Mouse (Mus musculus): ENCODE measurements at regions not wholly inside any gene's neighbourhood (a gene's known extent, or its start where the extent isn't known, plus 50 kb on each side); places are given as distances from the start of the nearest gene placed in this dataset.

DNA sequence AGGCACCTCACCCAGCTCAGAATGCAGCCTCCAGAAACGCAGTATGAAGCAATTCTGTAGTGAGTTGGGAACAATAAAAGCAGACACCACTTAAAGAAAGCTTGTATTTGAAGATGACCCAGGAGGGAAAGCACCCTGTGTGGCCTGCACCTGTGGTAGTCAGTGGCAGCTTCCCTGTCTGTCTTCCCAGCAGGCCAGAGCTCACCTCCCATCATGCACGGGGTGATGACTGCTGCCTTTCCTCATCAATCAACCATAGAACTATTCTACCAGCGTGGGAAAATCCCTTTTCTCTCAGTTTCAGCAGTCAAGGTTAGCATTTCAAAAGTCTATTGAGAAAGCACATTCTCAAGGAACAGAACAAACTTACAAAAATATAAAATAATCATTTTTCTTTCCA lies 160.0 kb downstream of the Cog6 start:
- Histone ChIP-seq H3K27ac (no peak overlapping the region), H3K4me1 (no peaks in the 10 kb centered on the region), H3K36me3 (no peaks in the 10 kb centered on the region), H3K4me3 (replicated peaks) (no peak overlapping the region), H3K9ac (no peak overlapping the region), H3K27me3 (replicated peaks) (no peaks in the 10 kb centered on the region), H3K4me2 (no peak overlapping the region), H3K9me3 (no peaks in the 10 kb centered on the region)
- ATAC-seq (ENCODE audit: insufficient read depth, low FRiP score, low read depth), result no peak
- 42% methylated on average over 3 of the region's 3 CpGs for WGBS

DNA sequence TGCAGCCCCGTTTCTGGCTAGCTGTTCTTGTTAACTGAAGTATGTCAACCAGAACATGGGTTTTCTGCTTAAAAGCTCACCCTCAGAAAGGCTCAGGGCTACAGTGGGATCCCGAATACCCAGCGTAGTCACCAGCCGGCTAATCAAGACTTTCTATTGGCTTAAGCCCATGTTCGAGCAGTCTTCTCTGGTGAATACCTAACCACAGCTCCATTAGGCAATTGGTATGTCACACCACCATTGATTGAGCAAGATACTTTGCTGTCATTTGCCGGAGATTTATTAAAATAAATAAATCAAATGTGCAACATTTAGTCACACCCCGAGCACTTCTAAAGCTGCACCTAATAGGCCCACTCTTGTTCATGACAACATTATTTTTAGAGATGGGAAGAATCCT lies 162.5 kb downstream of the Cog6 start:
- Histone ChIP-seq H3K9ac (no peak overlapping the region), H3K27ac (no peak overlapping the region), H3K4me2 (no peak overlapping the region), H3K36me3 (no peaks in the 10 kb centered on the region), H3K4me3 (replicated peaks) (no peak overlapping the region), H3K27me3 (replicated peaks) (no peaks in the 10 kb centered on the region), H3K4me1 (no peaks in the 10 kb centered on the region), H3K9me3 (no peaks in the 10 kb centered on the region)
- no peak for ATAC-seq (ENCODE audit: insufficient read depth, low FRiP score, low read depth)
- 88% methylated on average over 7 of the region's 7 CpGs for WGBS

DNA sequence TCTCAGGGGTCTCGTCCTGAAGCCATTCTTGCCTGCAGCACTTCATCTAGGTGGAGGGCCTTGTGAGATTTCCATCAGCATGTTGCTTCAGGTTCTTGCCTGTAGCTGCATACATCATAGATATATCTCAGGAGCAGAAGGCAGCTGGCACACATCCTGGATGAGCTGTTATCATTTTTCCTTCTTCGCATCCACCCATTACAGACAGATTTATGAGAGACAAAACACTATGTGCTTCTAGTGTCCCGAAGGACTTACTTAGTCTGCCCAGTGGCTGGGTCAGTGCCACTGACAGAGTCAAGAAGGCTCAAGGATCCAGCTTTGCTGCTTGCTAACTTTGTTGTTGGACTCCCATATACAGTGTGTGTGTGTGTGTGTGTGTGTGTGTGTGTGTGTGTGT lies 163.9 kb downstream of the Cog6 start:
- ATAC-seq (ENCODE audit: insufficient read depth, low FRiP score, low read depth), result no peak
- WGBS, result 79% methylated on average over 3 of the region's 3 CpGs

DNA sequence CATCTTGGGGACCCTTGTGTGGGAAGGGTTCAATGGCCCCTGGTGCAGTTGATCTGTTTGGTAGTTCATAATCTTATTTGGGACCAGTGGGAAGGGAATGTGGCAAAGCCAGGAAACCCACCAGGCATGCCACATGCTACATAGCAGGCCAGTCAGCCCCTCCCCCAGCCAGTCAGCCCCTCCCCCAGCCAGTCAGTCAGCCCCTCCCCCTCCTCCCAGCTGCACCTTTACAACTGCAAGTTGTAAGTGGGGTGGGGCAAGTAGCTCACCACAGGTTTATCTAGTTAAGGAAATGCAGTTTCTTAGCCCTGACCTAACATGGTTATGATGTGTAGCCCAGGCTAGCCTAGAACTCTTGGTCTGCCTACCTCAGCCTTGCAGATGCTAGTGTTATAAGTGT lies 171.9 kb downstream of the Cog6 start:
- no peaks in the 10 kb centered on the region for H3K4me1 ChIP-seq
- no peaks in the 10 kb centered on the region for H3K27me3 ChIP-seq (replicated peaks)
- no peaks in the 10 kb centered on the region for H3K36me3 ChIP-seq
- H3K4me3 ChIP-seq (replicated peaks), result no peak overlapping the region
- H3K9me3 ChIP-seq, result no peaks in the 10 kb centered on the region
- ATAC-seq (ENCODE audit: insufficient read depth, low FRiP score, low read depth), result no peak
- no peak overlapping the region for H3K27ac ChIP-seq
- no peak overlapping the region for H3K9ac ChIP-seq
- H3K4me2 ChIP-seq, result no peak overlapping the region

More for the DNA sequence above, 163.9 kb downstream of the Cog6 start:
- Histone ChIP-seq H3K27me3 (replicated peaks) (no peaks in the 10 kb centered on the region), H3K9me3 (no peaks in the 10 kb centered on the region), H3K4me1 (no peaks in the 10 kb centered on the region), H3K4me2 (no peak overlapping the region), H3K27ac (no peak overlapping the region), H3K36me3 (no peaks in the 10 kb centered on the region), H3K4me3 (replicated peaks) (no peak overlapping the region), H3K9ac (no peak overlapping the region)

DNA sequence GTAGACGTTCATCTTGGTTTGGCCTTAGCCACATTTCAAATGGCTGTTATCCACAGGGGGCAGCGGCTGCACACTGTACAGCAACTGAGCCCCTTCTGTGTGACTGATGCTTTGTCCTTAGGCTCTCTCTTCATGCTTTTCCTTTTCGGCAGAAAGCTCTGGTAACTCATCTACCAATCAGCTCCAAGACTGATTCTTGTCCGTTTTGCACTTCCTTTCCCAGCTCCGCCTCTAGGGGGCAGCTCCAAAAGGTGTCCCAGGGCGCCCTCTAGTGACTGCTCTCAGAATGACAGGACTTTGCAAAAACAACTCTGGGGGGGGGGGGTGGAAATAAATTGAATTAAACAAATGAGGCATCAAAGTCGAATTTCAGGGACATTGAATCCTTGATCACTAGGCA lies 173.0 kb downstream of the Cog6 start:
- Histone ChIP-seq H3K9ac (no peak overlapping the region), H3K4me2 (no peak overlapping the region), H3K4me3 (replicated peaks) (no peak overlapping the region), H3K27ac (no peak overlapping the region), H3K36me3 (no peaks in the 10 kb centered on the region), H3K9me3 (no peaks in the 10 kb centered on the region), H3K4me1 (no peaks in the 10 kb centered on the region), H3K27me3 (replicated peaks) (no peaks in the 10 kb centered on the region)
- 33% methylated on average over 7 of the region's 7 CpGs for WGBS
- ATAC-seq (ENCODE audit: insufficient read depth, low FRiP score, low read depth), result no peak

DNA sequence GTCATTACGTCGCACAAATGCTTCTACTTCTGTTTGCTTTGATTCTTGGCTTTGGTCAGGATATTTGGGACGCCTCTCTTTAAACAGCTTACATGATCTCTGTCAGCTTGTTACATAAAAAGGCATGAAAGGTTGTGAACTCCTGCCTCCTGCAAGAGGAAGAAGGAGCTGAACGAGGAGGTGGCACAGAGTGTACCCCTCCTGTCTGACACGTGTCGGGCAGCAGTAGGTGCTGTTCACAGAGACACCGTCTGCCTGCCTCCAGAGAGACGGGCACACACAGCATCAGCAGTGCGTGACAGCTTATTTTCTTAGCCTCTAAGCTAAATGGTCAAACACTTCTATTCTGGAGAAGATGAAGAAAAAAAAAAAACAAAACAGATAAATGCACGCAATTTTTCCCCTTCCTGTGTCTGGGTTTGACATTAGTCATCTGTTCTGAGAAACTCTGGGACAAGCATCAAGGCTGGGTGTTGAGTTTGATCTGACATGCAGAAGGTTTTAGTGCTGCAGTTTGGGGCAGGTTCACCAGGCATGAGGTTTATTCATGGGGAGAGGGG lies 174.1 kb downstream of the Cog6 start:
- H3K4me2 ChIP-seq, result no peak overlapping the region
- no peaks in the 10 kb centered on the region for H3K27me3 ChIP-seq (replicated peaks)
- H3K9me3 ChIP-seq, result no peaks in the 10 kb centered on the region
- WGBS, result 64% methylated on average over 10 of the region's 10 CpGs
- no peak overlapping the region for H3K27ac ChIP-seq
- H3K4me1 ChIP-seq, result no peaks in the 10 kb centered on the region
- H3K9ac ChIP-seq, result no peak overlapping the region
- H3K36me3 ChIP-seq, result no peaks in the 10 kb centered on the region
- no peak for ATAC-seq (ENCODE audit: insufficient read depth, low FRiP score, low read depth)
- H3K4me3 ChIP-seq (replicated peaks), result no peak overlapping the region

DNA sequence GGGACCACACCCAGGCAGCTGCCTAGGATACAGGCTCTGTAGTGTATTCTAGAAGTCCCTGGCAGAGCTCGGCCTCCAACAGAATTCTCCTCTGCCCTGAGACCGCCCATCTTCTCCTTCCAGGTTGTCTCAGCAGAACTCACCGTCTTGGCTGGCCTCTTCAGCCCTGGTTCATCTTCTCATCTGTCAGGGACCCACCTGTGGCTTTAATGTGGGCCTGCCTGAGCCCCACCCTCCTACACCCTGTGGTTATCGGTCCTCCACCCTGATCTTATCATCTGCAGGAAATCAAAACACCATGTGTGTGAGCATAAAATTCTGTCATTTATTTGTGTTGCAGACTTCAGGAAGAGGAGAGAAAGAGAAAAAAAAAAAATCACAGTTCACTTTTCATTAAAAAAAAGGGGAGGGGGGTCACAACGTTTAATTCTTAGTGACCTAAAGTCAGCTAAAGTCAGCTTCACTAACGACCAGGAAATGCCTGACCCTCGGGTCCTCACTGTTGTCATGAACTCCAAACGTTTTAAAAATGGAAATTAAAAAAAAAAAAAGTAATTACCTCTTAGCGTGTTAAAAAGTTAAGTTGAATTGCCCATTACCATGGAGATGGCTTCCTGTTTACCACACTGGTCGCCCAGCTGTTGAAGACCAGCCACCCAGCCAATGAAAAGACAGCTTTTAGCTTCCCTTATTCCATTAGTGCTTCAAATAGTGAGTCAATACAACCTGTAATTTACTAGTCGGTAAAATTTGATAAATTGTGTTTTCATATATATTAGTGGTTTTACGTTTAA lies 176.7 kb downstream of the Cog6 start:
- WGBS, result 37% methylated on average over 12 of the region's 12 CpGs
- Histone ChIP-seq H3K9ac (no peak overlapping the region), H3K9me3 (no peaks in the 10 kb centered on the region), H3K4me3 (replicated peaks) (no peak overlapping the region), H3K36me3 (no peaks in the 10 kb centered on the region), H3K27me3 (replicated peaks) (no peaks in the 10 kb centered on the region), H3K4me1 (no peaks in the 10 kb centered on the region), H3K4me2 (no peak overlapping the region), H3K27ac (no peak overlapping the region)
- no peak for ATAC-seq (ENCODE audit: insufficient read depth, low FRiP score, low read depth)

DNA sequence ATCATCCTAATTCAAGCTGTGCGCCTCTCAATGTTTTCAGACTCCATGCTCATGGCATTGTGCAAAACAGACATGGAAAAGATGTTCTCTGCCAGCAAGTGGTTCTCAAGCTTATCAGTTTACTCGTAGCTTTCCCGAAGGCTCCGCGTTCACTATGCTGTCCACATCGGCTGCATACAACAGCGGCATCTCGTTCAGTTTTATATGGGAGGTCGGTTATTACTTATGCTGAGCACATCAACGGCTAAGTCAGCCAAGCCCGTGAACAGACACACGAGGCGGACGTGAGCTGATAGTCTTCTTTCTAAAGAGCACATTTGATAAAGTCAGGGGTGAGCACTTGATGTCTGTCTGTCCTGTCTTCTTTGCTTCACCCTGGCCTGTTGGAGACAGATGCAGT lies 179.0 kb downstream of the Cog6 start:
- Histone ChIP-seq H3K4me2 (no peak overlapping the region), H3K4me1 (no peaks in the 10 kb centered on the region), H3K4me3 (replicated peaks) (no peak overlapping the region), H3K36me3 (no peaks in the 10 kb centered on the region), H3K27ac (no peak overlapping the region), H3K27me3 (replicated peaks) (no peaks in the 10 kb centered on the region), H3K9ac (no peak overlapping the region), H3K9me3 (no peaks in the 10 kb centered on the region)
- ATAC-seq (ENCODE audit: insufficient read depth, low FRiP score, low read depth), result no peak
- 85% methylated on average over 14 of the region's 14 CpGs for WGBS

DNA sequence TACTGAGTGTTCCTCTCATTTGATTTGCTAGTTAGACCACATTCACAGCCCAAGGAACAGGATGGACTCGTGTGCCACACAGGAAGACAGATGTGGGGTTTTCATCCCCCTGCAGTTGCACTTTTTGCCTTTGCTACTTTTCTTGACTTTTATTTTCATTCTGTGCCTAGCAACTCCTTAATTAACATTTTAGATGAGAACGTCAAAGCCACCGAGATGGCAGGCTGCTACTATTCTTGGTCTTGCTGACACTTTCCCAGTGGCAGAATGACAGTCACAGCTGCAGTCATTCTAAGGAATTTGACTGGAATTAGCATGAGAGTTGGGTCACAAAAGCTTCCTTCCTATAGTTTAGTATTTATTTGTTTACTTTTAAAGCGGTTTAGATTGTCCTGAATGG lies 179.5 kb downstream of the Cog6 start:
- H3K27me3 ChIP-seq (replicated peaks), result no peaks in the 10 kb centered on the region
- no peaks in the 10 kb centered on the region for H3K36me3 ChIP-seq
- H3K9ac ChIP-seq, result no peak overlapping the region
- no peaks in the 10 kb centered on the region for H3K9me3 ChIP-seq
- no peaks in the 10 kb centered on the region for H3K4me1 ChIP-seq
- no peak for ATAC-seq (ENCODE audit: insufficient read depth, low FRiP score, low read depth)
- no peak overlapping the region for H3K27ac ChIP-seq
- H3K4me2 ChIP-seq, result no peak overlapping the region
- H3K4me3 ChIP-seq (replicated peaks), result no peak overlapping the region
- 62% methylated on average over 4 of the region's 4 CpGs for WGBS

DNA sequence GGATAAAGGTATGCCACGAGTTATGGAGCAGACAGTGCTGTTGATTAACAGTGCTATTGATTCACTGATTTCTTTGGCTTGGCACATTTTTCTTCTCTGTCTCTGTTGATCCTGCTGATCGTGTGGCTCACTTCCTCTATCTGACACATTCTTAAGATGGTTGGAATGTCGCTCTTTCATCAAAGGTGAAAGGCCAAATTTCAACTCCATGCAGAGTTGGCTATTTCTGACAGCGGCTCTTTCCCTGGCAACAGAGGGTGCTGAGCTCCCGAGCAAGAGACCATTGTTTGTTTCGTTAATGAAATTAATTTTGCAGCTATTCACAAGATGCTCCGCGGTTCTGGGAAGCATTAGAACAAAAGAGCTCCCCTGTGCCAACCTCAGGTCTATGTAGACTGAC lies 180.3 kb downstream of the Cog6 start:
- H3K9ac ChIP-seq, result no peak overlapping the region
- 33% methylated on average over 8 of the region's 8 CpGs for WGBS
- no peak overlapping the region for H3K4me2 ChIP-seq
- no peak overlapping the region for H3K27ac ChIP-seq
- H3K9me3 ChIP-seq, result no peaks in the 10 kb centered on the region
- no peaks in the 10 kb centered on the region for H3K36me3 ChIP-seq
- ATAC-seq (ENCODE audit: insufficient read depth, low FRiP score, low read depth), result no peak
- no peaks in the 10 kb centered on the region for H3K4me1 ChIP-seq
- no peak overlapping the region for H3K4me3 ChIP-seq (replicated peaks)
- H3K27me3 ChIP-seq (replicated peaks), result no peaks in the 10 kb centered on the region

DNA sequence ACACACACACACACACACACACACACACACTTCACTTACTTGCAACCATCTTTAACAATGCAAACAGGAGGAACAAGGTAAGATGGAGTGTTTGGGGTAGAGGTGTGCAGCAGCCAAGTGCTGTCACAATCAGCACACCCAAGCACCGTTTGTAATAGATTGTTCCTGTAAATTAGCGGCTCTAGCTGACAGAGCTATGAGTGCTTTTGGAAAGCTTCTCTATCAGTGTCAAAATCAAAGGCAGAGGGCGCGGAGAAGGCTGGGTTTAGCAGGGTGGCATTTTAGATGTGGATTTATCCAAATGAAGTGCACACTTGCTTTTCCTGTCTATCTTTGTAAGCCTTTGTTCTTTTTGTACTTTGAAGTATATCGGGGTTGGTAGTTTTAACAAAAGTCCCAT lies 184.6 kb downstream of the Cog6 start:
- Histone ChIP-seq H3K27me3 (replicated peaks) (no peaks in the 10 kb centered on the region), H3K4me1 (no peaks in the 10 kb centered on the region), H3K27ac (no peak overlapping the region), H3K9ac (no peak overlapping the region), H3K9me3 (no peaks in the 10 kb centered on the region), H3K4me3 (replicated peaks) (no peak overlapping the region), H3K4me2 (no peak overlapping the region), H3K36me3 (no peaks in the 10 kb centered on the region)
- 59% methylated on average over 5 of the region's 5 CpGs for WGBS
- no peak for ATAC-seq (ENCODE audit: insufficient read depth, low FRiP score, low read depth)

DNA sequence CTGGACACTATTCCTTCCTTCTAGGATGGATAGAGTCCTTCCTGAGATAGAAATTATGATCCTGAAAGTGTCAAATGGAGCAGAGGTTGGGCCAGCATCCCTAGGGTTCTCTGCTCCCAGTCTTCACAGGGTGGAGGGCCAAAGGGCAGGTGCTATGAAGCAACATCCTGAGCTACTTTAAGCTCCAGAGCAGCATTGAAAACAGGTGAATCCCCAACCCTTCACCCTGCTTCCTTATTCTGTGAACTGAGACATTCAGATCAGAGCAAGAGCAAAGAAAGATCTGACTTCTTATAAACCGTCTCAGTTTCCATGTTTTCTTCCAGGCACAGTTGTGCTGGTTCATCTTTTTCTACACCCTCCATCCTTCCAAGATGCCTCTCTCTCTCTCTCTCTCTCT lies 185.1 kb downstream of the Cog6 start:
- Histone ChIP-seq H3K27ac (no peak overlapping the region), H3K9ac (no peak overlapping the region), H3K4me1 (no peaks in the 10 kb centered on the region), H3K4me2 (no peak overlapping the region), H3K27me3 (replicated peaks) (no peaks in the 10 kb centered on the region), H3K4me3 (replicated peaks) (no peak overlapping the region), H3K9me3 (no peaks in the 10 kb centered on the region), H3K36me3 (no peaks in the 10 kb centered on the region)
- no peak for ATAC-seq (ENCODE audit: insufficient read depth, low FRiP score, low read depth)
- 74% methylated on average over 1 of the region's 1 CpGs for WGBS

DNA sequence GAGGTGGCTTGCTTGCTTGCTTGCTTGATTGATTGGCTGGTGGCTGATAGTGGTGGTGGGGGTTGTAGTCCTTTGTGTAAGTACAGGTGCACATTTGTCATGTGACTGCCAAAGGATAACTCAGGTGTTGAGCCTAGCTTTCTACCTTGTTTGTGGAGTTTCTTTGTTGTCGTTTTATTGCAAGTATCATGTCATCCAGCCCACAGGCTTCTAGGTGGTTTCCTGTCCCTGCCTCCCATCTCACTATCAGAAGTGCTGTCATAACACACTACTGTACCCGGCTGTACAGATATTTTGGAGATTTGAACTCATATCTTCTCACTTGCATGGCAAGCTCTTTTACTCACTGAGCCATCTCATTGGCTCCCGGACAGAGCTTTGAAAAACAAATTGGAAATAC lies 186.9 kb downstream of the Cog6 start:
- no peaks in the 10 kb centered on the region for H3K27me3 ChIP-seq (replicated peaks)
- no peaks in the 10 kb centered on the region for H3K9me3 ChIP-seq
- H3K27ac ChIP-seq, result no peak overlapping the region
- H3K9ac ChIP-seq, result no peak overlapping the region
- no peaks in the 10 kb centered on the region for H3K36me3 ChIP-seq
- no peaks in the 10 kb centered on the region for H3K4me1 ChIP-seq
- H3K4me3 ChIP-seq (replicated peaks), result no peak overlapping the region
- no peak overlapping the region for H3K4me2 ChIP-seq
- 81% methylated on average over 3 of the region's 3 CpGs for WGBS
- no peak for ATAC-seq (ENCODE audit: insufficient read depth, low FRiP score, low read depth)
